Mouse (Mus musculus) right cerebral cortex, postnatal 10 days (tissue): ENCODE data around the gene Caskin1.

ENCODE experiments used
- DNase-seq, 2 experiments: peaks; one replicate each; pipeline ENCODE4 v3.0.0; 2021; ENCODE audit warnings: low spot score in 2 of 2

The Caskin1 gene

DNA sequence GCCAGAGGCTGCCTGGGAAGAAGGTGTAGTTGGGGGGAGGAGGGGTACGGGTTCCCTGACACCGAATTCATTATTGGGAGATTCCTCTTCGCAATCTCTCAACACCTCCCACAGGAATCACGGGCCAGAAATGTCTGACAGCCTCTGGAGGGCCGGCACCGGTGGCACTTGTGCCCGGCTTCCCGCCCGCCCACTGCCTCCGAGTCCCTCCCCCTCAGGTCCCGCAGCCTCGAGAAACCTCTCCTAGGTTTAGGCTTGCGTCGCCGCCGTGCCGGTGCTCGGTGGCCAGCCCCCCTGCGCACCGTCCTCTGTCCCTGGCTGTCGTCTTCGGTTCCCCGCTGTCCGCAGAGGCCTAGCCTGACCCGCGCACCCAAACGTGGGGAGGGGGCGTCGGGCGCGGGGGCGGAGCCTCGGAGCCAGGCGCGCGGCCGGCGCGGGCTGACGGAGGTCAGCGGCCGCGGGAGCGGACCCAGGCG is at the start of gene Caskin1:
Gene Caskin1, plus strand, starts transcription at position 416 of the 476 bp plus-strand sequence.
- peak; percentile 70 to 78 for DNase-seq

DNA sequence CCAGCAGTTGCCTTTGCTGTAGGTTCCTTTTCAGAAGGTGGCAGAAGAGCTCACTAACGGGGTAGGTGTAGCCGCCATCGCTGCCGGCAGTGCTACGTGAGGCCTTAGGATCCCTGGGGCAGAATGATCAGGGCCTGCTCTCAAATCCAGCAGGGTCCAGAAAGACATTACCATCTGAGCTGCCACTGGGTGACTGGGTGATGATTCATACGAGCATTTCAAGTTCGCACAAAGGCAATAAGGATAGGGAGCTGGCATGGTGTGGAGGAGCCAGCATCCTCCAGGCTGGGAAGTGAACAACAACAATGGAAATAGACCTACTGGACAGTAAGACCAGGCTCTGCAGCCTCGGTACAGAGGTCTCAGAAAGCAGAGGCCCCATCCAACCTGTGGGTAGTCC is 48.0 kb upstream of the Caskin1 start:
- DNase-seq = peak in 1 of 2 experiments; percentile 16

DNA sequence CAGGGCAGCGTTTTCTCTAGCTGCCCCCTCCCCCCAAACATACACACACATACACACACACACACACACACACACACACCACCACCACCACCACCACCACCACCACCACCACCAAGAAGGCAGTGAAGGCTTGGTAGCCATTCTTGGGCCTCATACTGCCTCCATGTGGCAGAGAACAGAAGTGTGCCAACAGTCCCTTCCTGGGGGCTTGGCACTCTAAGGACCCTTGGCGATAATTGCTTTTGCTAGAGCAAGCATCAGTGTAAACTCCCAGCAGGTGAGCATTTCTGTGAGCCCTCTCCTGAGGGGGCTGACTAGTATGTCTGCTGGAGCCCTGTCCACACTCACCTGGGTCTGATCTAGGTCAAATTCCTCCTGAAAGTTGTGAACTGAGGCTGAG is 47.3 kb upstream of the Caskin1 start:
- peak in 1 of 2 experiments; percentile 28 for DNase-seq

DNA sequence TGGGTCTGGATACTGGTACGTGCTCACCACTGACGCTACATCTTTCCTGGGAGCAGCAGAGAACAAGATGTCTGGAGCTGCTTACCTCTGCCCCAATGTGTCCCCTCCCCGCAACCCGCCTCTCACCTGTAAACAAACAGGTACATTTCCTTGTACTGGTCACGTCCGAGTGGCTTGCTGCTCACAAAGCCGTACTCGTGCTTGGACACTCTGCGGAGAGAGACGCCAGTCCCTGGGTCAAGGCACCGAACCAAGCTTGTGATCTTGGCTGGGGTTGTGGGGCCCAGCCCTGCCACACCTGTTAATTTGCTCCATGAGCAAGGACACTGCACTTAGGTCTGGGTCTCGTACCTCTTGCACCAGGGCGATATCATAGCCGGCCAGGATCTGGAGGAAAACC is 46.3 kb upstream of the Caskin1 start:
- no peak for DNase-seq

DNA sequence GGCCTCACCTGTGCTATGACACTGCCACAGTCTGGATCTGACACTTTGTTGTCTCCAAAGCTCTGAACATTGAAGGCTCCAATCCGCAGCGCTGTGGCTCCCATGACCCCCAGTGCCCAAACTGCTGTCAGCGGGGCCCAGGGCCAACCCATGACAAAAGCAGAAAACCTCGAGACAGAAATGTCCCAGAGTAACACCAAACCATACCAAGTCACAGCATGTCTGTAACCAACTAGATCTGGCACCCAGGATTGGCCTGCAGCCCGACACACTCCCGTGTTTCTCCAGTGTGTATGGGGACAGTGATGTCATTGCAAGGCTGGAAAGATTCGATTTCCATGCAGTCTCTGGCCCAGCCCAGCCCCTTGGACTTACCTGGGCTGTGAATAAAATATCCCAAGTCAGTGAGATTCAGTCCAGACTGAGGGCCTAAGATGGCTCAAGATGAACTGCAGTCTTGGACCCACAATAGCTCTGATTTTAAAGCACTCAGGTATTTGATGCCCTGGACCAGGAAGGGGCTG is 45.7 kb upstream of the Caskin1 start, which contains the start of gene Dnase1l2:
Gene Dnase1l2, minus strand, starts transcription at position 474 of the 524 bp plus-strand sequence.
- DNase-seq = no peak

DNA sequence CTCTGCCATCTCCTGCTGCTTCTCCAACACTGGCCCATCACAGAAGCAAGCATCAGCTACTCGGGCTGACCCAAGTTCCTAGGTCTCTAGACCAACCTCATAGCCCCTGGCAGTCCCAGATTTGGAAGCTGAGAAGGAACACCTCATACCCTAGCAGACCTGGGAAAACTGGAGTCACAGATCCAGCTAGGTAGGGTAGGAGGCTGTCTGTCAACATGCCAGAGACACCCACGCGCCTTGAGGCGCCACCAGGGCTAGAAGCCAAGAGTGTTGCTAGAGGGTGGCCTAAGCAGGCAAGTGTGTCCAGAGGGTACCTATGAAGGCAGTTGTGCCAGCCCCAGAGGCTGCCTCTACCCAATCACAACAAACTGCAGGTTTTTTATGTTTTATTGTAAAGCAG is 45.0 kb upstream of the Caskin1 start:
- no peak for DNase-seq

DNA sequence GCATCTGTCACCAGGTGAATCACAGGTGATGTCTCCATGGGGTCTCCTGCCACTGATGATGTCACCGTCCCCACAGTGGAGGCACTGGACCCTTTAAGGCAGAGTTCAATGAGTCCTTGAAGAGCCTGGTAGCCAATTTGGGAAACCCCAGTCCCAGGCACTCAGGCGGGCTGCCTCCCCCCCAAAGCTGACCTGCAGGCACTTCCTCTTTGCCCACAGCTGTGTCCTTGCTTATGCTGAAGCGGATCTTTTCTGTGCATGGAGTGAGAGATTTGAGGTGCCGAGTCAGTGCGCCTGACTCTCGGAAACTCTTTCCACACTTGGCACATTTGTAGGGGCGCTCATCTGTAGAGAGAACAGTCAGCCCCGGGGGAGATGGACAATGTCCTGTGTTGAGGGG is 41.8 kb upstream of the Caskin1 start:
- DNase-seq = peak in 1 of 2 experiments; percentile 24

DNA sequence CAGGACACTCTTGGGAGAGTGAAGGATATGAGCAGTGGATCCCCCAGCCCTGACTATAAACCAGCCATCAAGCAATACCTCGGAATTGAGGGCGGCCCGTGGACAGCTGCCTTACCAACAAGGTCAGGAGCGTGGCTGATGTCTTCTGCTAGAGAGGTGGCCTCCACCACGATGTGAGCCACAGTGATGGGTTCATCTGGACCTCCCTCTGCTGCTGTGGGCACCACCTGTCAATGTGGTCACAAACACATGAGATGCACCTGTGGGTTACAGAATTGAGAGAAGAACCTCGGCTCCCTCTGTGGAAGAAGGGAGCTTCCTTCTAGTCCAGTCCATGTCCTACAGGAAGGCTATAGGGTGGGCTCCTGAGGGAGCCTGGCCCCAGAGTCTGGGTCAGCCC is 38.9 kb upstream of the Caskin1 start:
- DNase-seq = peak in 1 of 2 experiments; percentile 13

DNA sequence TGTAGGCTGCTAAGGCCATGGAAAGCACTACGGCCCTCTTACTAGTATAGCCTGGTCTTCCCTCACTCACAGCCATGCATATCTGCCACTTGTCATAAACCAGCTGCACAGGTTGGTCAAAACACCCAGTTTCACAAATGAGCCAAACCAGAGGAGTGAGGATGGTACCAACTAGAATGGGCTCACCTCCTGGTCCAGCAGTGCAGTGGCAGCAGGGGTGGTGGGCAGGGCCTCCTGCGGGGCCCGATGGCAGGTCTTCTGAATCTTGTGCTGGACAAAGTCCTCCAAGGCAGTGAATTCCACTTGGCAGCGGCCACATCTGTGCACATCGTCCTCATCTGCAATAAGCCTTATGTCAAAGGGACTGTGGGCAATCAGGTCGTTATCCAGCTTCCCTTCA is 37.2 kb upstream of the Caskin1 start:
- peak in 1 of 2 experiments; percentile 17 for DNase-seq

DNA sequence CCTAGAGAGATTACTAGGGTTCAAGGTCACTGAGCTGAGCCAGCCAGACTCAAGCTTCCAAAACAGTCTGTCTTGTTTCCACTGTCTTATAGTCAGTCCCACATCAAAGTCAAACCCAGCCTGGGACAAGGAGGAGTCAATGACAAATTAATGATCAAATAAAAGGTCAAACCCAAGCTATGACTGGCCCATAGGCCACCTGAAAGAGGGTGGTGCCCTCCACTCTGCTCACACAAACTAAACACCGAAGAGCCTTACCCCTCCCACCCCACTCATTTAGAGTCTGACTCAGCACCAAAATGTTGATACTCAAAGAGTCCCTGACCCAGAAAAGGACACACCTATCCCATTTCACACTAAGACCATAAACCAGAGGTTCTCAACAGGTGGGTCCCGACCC is 35.0 kb upstream of the Caskin1 start:
- peak in 1 of 2 experiments; percentile 20 for DNase-seq

DNA sequence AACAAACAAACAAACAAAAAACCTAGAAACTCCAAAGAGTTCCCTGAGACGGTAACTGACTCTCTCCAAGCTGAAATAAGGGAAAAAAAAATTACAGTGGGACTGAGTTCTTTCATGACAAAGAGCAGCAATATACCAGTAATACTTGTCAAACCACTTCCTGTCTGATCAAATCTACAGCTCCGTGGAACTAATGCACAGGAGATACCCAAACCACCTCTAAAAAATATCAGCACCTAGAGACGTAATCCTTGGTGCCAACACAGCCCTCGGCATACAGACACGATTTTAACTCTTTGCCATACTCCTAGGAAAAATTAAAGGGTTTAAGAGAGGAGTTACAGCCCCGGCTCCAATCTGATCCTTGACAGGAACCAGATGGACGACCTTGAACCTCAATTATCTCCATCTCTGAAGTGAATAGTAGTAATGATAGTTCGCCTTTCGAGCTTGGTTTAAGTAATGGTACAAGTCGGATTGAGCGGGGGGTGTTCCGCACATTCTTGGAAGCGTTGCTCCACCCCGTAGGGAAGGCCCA is 34.1 kb upstream of the Caskin1 start:
- no peak for DNase-seq

DNA sequence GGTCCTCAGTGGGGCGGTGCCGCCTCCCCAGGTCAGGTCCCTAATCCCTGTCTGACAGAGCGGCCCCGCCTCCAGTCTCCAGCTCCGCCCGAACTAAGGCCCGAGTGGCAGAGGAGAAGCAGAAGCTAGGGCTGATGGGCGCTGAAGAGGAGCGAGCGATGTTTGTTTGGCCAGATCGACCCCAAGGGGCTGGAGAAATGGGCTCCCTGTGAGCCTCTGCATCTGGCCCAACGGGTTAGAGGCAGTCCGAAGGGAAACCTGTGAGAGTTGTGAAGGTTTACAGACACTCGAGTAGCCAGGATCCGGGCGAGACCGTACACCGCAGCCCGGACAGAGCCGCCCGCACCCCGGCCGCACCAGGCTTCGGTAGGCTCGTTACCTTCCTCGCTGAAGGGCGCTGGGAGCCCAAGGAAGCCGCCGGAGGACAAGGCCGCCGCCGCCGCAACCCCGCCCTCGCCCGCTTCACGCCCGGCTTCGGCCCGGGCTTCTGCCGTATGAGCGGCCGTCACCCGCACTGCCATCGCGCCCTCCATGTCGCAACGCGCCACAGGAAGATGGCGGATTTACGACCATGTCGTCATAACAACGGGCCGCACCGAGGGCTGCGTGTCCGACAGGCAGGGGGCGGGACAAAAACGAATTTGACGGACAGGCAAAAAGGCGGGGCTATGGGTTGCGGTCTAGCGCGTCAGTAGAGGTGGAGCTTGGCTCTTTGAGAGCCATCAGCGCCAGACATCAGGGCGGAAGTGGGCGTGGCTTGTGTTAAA is 33.5 kb upstream of the Caskin1 start:
- DNase-seq = peak; percentile 99

DNA sequence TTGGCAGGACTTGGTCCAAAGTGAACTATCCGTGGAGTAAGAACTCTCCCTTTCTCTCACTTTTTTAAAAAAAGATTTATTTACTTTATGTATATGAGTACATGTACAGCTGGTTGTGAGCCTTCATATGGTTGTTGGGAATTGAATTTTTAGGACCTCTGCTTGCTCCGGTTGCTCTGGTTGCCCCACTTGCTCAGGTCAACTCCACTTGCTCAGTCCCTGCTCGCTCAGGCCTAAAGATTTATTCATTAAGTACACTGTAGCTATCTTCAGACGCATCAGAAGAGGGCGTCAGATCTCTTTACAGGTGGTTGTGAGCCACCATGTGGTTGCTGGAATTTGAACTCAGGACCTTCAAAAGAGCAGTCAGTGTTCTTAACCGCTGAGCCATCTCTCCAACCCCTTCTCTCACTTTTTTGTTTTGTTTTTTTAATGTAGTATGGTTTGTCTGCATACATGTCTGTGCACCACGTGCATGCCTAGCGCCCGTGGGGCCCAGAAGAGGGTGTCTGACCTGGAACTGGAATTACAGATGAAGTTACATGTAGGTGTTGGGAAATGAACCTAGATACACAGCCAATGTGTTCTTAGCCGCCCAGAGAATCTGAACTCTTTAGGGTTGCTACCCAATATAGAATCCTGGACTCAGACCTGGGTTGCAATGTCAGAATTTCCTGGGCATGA is 32.7 kb upstream of the Caskin1 start:
- DNase-seq = peak; percentile 23 to 43

DNA sequence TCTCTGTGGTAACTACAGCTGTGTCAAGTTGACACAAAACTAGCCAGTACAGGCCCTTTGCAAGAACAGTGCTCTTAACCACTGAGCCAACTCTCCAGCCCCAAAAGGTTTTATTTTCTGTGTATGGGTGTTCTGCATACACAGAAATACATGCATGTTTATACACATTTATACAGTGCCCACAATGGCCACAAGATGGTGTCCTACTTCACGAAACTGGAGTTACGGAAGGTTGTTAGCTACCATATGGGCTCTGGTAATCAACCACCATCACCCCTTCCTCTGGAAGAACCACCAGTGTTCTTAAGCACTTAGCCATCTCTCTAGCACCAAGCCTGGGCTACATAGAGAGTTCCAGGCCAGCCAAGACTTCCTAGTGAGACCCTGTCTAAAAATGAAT is 26.8 kb upstream of the Caskin1 start:
- peak in 1 of 2 experiments; percentile 23 for DNase-seq

DNA sequence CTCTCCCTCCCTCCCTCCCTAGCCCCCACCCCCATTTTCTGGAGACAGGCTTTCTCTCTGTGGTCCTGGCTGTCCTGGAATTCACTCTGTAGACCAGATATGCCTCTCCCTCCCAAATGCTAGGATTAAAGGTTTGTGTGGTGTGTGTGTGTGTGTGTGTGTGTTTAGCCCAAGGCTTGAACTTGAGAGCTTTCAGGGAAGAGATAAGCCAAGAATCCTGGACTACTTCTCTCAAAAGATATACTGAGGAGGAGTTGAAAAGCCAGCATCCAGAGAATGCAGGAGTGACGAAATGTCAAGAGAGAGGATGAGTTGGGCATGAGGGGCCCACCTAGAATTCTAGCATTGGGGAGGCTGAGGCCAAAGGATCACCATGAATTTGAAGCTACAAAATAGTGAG is 25.5 kb upstream of the Caskin1 start:
- no peak for DNase-seq

DNA sequence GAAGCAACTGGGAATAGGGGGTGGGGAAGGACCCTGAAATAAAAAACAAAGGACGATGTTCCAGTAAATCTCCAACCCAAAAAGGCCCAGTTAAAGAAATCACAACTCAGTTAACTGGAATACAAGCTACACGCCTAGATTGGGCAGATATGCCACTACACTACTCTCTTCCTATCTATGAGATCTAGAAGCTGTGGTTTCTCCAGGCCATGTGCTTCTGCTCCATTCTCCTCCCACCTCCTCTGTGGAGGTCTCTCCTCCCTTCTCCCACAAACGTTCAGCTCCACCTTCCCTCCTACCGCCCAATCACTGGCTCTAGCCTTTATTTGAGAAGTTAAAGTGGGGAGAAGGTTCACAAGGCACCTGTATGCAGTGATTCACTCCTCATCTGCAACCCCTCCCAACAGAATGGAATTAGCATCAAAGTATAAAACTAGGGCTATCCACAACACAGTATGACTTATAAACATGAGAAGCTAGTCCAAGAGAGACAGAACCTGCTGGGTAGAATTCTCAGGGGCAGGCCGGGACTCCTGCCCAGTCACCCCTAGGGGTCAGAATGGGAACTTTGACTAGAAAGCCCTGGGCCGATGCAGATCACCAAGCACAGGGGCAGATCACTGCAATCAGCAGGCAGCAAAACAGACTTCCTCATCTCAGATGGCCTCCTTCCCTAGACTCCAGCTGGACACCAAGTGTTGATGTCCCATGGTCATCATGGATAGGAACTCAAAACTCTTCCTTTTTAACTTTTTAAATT is 24.8 kb upstream of the Caskin1 start:
- peak in 1 of 2 experiments; percentile 20 for DNase-seq

DNA sequence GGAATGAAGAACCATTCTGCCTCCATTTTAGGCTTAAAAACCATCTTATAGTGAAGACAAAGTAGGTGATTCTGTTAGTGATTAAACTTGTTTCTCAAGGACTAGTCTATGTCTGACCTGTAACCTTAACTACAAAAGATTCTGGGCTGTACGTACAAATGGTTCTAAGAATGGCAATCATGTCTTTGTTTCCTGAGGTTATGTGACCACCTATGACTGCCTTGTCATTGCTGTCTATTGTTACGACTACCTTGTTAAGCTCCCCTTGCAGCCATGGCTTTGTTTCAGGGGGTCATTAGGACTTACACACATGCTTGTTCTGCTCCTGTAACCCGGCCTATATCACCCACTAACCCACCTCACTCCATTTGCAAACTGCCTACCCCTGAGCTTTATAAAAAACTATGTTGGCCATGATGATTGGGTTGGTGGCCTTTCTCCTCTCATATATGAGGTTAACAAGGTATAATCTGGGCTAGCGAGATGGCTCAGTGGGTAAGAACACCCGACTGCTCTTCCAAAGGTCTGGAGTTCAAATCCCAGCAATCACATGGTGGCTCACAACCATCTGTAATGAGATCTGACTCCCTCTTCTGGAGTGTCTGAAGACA is 19.7 kb upstream of the Caskin1 start:
- no peak for DNase-seq

DNA sequence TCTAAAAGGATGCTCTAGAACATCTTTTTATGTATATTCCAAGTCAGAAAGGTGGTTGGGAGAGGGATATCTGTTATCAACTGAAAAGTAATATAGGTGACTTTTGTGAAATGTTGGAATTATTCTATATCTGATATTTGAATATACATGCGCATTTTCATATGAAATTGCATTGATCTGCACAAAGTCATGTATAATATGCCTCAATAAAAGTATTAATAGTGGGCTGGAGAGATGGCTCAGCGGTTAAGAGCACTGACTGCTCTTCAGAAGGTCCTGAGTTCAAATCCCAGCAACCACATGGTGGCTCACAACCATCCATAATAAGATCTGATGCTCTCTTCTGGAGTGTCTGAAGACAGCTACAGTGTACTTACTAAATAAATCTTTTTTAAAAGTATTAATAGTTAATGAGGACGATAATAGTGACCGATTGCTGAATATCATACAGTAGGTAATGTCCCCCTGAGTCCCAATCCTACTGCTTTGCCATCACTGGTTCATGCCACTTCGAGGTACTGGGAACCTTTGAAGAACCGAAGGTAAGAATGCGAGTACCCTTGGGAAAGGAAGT is 19.0 kb upstream of the Caskin1 start:
- DNase-seq = no peak

DNA sequence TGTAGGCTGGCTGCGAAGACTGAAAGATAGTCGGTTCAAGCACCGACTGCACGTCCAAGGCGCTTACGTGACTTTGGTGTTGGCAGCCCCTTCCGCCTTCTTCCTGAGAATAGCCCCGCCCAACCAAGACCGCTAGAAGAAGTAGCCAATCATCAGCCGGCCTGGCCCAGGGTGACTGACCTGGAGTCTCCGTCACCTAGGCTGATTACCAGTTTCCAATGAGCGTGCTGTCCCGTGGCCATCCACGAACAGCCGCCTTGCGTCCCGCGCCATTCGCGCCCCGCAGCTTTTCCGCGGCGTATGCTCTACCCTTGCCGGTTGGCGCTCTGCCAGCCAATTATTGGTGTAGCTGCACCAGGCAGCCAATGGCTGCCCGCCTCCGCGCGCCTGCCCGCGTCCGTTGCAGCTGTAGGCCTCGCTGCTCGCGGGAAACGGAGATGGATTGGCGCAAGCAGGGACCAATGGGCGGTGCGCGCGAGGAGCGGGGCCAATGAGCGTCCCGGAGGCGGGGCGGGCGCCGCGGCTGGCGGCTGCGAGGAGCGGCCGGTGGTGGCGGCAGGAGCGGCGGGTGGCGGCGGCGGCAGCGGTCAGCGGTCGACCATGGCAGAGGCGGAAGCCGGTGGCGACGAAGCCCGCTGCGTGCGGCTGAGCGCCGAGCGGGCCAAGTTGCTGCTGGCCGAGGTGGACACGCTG is 18.3 kb upstream of the Caskin1 start, which contains the start of the genes E4f1 and Pgp:
Gene E4f1, minus strand, starts transcription at position 404 of the 693 bp plus-strand sequence.
Gene Pgp, plus strand, starts transcription at position 483 of the 693 bp plus-strand sequence.
- DNase-seq = peak; percentile 100
